Mouse (Mus musculus): ENCODE data around the gene Tnfaip3. TPM values are rescaled to one million over a fixed set of nuclear protein-coding genes. Genes with fewer than 3 reads are reported as not detected.

Tnfaip3 gene
- total RNA-seq, 2 experiments from 2014 or later, result 4.6 to 4.8 TPM

GRCm38 (mm10) chr10:18964856-18965255 is 50.6 kb downstream of the Tnfaip3 start:
- no peak for DNase-seq

- DNase-seq, result no peak
These were observed 55.5 kb downstream of the Tnfaip3 start for GRCm38 (mm10) chr10:18959777-18960492.

DNA sequence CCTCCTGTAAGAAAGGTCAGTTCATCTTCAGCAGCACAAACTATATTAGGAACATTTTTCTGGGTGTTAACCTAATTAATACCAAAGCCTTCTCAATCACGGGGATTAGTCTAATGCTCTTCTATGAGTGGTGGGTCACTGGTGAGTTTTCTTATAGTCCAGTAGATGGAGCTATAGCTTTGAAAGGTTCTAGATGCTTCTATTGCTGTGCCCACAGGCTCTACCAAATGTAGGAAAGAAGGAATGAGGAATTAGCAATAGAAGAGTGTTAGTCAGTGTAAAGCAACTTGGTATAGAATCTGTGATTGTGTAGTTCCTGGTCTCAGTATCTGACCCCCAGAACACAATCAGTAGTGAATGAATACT is 61.8 kb downstream of the Tnfaip3 start:
- DNase-seq, result no peak

DNA sequence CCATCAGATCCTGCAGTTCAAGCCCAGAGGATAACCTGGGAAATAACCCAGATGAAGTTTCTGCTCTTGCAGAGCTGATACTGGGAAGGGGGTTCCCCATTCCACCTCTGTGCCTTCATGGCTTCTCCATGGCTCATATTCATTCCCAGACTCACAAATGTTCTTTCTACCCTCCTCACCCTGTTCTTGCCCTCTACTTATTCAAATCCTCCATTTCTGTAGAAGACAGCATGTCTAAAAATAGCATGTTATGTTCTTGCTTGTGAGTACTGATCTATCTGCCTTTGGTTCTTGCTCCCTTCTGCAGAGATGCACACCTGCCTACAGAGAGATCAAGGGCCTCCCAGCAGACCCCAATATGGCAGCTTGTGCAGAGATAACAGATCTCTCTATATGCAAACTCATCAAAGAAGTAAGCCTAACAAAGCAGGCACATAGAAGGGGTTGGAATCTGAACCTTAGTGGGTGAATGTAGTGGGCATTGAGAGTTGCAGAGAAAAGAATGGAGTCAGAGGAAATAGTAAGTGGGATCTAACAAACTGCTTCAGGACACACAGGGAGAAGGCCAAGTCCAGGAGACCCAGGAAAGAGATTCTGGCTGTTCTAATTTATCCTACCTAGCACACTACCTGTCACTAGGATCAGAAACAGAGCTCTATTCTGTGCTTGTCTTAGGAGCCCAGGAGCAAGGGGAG is 62.3 kb downstream of the Tnfaip3 start:
- DNase-seq, result no peak

Other genes with a start within 250 kb of the Tnfaip3 start
- gene Gm4922, start 228.9 kb downstream of the Tnfaip3 start, total RNA-seq (2021), result not detected
- gene Perp, start 170.6 kb downstream of the Tnfaip3 start, total RNA-seq (2021), result 1 to 10 TPM; 2.1 to 4.5 TPM

Data from layer of hippocampus, postnatal 36 days (tissue).